Mouse (Mus musculus): ENCODE results near the gene Rabl6. TPM values are rescaled to one million over a fixed set of nuclear protein-coding genes. Genes with fewer than 3 reads are reported as not detected.
A peak's percentile ranks its signal among the peaks of the same experiment; 100 is the strongest.
"Not testable (repeated sequence)": the region's sequence is repeated elsewhere in the genome, so short reads cannot be mapped to it uniquely, and the experiment has no call there.

Gene Rabl6
- polyA plus RNA-seq, 1 experiment from 2014 or later: 69.6 TPM

DNA sequence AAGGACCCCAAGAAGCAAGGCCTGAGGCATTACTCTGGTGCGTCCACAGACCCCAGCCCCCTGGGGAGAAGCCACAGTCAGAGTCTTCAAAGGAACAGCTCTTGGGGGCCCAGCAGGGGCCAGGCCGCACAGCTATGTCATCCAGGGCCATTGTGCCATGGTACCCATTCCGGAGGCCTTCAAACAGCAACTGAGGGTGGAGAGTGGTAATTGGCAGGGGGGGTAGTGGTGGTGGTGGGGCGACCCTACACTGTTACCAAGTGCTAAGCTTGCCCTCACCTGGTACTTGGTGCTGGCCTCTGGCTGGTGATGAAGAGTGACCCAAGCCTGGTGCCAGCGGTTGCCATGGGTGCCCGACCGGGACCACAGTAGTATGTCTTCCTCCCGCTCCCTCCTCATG, 42.6 kb downstream of the Rabl6 start:
- no peak overlapping the region for H3K27ac ChIP-seq
- H3K27me3 ChIP-seq (ENCODE audit: insufficient read depth, poor library complexity, severe bottlenecking): no peaks in the 10 kb centered on the region
- no peaks in the 10 kb centered on the region for H3K9me3 ChIP-seq
- no peak for DNase-seq (ENCODE audit: low spot score)
- no peaks in the 10 kb centered on the region; the same call in 1 of the 2 replicates for H3K4me1 ChIP-seq
- 83% methylated on average over 8 of the region's 8 CpGs for WGBS
- H3K36me3 ChIP-seq: peaks cover 99% of the 10 kb centered on the region
- H3K4me3 ChIP-seq: no peak overlapping the region

DNA sequence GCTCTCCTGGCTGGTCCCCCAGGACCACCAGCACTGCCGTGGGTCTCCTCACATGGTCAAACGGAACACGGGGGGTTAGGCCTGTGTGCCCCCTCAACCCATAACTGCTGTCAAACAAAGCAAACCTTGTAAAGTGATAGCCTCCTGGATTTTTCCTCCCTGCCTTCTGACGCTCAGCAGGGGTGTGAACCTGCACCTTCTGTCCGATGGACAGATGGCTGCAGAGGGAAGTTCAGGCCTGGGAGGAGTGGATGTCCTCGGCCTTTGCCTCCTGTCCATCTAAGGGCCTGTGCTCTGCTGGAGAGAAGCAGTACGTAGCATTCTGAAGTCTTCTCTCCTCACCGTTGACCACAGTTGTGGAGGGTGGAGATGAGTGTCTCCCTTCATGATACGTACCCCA, 46.4 kb downstream of the Rabl6 start:
- Histone ChIP-seq H3K4me3 (no peak overlapping the region), H3K27ac (no peak overlapping the region)
- 73% methylated on average over 9 of the region's 9 CpGs for WGBS

DNA sequence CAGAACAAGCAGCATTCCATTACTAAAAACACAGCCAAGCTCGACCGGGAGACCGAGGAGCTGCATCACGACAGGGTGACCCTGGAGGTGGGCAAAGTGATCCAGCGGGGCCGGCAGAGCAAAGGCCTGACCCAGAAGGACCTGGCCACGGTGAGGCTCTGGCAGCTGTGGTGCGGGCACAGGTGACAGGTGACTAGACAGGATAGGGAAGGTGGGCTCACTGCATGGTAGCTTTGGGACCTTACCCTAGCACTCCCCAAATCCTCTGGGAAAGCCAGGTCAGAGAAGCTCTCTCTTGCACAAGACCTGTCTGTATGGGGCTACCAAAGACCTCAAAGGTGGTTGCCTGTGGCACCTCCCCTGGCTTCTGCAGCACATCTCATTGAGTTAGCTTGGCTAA, 47.8 kb downstream of the Rabl6 start:
- Histone ChIP-seq H3K4me3 (no peak overlapping the region), H3K27ac (no peak overlapping the region), H3K27me3 (ENCODE audit: insufficient read depth, poor library complexity, severe bottlenecking) (no peaks in the 10 kb centered on the region), H3K4me1 (peaks cover 17% of the 10 kb centered on the region), H3K9me3 (no peaks in the 10 kb centered on the region), H3K36me3 (peaks cover 57% of the 10 kb centered on the region)
- 93% methylated on average over 8 of the region's 8 CpGs for WGBS
- no peak for DNase-seq (ENCODE audit: low spot score)

More for the DNA sequence above, 46.4 kb downstream of the Rabl6 start:
- DNase-seq (ENCODE audit: low spot score): no peak
- H3K4me1 ChIP-seq: peaks cover 16% of the 10 kb centered on the region
- H3K27me3 ChIP-seq (ENCODE audit: insufficient read depth, poor library complexity, severe bottlenecking): no peaks in the 10 kb centered on the region
- H3K36me3 ChIP-seq: peaks cover 70% of the 10 kb centered on the region
- H3K9me3 ChIP-seq: no peaks in the 10 kb centered on the region

DNA sequence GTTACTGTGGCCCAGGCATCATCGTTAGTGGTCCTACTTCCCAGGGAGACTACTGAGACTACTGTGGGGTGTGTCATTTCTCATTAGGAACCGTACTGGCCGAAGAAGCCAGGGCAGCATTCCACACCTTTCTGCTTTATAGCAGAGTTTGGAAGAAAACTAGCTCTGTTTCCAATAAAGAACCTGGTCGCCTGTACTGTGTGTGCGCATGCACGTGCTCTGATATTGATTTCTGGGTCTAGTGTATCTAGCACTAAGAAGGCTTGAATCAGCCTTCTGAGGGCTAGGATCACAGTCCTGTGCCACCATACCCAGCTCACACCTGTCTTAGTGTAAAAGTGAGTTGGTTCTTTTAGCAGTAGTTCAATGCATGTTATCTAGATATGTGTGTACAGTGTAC, 49.5 kb downstream of the Rabl6 start:
- Histone ChIP-seq H3K9me3 (no peaks in the 10 kb centered on the region), H3K4me1 (peaks cover 17% of the 10 kb centered on the region), H3K27ac (peak overlapping the region; percentile 94; the same call in 1 of the 2 replicates), H3K27me3 (ENCODE audit: insufficient read depth, poor library complexity, severe bottlenecking) (no peaks in the 10 kb centered on the region), H3K4me3 (peak overlapping the region; percentile 94), H3K36me3 (peaks cover 39% of the 10 kb centered on the region)
- DNase-seq (ENCODE audit: low spot score): no peak
- 73% methylated on average over 6 of the region's 6 CpGs for WGBS

DNA sequence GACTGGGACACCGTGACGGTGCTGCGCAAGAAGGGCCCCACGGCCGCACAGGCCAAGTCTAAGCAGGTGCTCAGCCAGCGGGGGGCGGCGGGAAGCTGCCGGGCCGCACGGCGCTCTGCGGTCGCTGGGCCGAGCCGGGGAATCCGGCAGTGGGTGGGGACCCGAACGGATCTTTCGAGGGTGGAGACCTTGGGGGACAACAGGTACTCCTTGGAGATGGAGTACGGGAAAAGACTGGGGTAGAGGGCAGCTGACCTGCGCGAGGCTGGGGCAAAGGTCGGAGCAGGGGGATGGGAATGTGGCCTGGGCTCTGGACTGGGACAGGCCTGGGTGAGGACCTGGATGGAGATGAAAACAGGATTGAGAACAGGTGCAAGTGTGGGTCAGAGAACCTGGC, 50.4 kb downstream of the Rabl6 start:
- Histone ChIP-seq H3K27me3 (ENCODE audit: insufficient read depth, poor library complexity, severe bottlenecking) (no peaks in the 10 kb centered on the region), H3K27ac (peak overlapping the region; percentile 94), H3K36me3 (peaks cover 31% of the 10 kb centered on the region), H3K4me1 (peaks cover 17% of the 10 kb centered on the region), H3K4me3 (peak overlapping the region; percentile 94), H3K9me3 (no peaks in the 10 kb centered on the region)
- under 1% methylated on average over 24 of the region's 24 CpGs for whole genome bisulfite sequencing
- no peak for DNase-seq (ENCODE audit: low spot score)

DNA sequence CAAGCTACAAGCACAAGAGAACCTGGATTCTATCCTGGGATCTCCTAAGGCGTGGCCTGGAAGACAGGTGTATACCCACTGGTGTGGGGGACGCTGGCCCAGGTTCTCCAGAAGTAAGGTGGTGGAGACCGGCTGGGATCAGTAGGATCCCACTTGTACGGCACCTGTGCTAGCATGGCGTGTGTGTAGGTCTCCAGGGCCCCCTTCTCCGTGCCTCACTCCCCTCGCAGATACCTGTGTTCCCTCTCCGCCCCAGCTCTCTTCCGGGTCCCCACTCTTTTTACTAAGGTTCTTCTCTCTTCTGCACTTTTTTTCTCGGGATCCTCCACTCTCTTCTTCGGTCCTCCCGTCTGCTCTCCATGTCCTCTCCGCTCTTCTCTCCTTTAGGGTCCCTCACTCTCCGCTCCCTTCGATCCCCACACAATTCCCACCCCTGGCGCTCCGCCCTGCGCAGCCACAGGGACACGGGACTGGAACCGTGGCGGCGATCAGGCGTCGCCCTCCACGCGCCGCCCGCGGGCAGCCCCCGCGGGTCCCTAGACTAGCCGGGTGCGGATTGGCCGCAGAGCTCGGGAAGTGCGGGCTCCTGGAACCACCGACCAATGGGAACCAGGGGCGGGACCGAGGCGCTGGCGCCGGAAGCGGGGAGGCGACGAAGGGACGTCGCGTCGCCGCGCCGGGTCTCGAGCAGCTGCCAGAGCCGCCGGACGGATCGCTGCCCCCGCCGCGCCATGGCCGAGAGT, 50.9 kb downstream of the Rabl6 start, which contains the start of gene Edf1:
Edf1 (plus strand) TSS at position 627 of the 743 bp plus-strand sequence.
- Histone ChIP-seq H3K4me3 (peak within 1 kb of the TSS; percentile 94), H3K36me3 (peaks cover 26% of the 10 kb centered on the region), H3K27me3 (ENCODE audit: insufficient read depth, poor library complexity, severe bottlenecking) (no peaks in the 10 kb centered on the region), H3K27ac (peak within 1 kb of the TSS; percentile 94), H3K4me1 (peaks cover 17% of the 10 kb centered on the region), H3K9me3 (no peaks in the 10 kb centered on the region)
- under 1% methylated on average over 61 of the region's 61 CpGs for WGBS
- DNase-seq (ENCODE audit: low spot score): peak; percentile 98

DNA sequence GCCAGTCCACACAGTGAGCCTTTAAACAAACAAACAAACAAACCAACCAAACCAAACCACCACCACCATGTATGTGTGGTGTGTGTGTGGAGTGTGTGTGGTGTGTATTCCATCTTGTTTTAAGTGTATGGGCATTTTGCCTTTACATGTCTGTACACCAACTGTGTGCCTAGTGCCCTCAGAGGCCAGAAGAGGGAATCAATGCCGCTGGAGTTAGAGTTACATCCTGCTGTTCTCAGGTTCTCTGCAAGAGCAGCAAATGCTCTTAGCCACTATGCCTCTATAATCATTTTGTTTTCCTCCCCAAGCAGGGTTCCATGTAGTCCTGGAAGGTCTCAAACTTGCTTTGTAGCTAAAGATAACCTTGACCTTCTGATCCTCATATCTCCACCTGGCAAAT, 52.0 kb downstream of the Rabl6 start:
- H3K27me3 ChIP-seq (ENCODE audit: insufficient read depth, poor library complexity, severe bottlenecking): no peaks in the 10 kb centered on the region
- H3K4me3 ChIP-seq: no peak overlapping the region
- H3K27ac ChIP-seq: no peak overlapping the region
- no peaks in the 10 kb centered on the region for H3K9me3 ChIP-seq
- WGBS: 47% methylated on average over 1 of the region's 1 CpGs
- H3K4me1 ChIP-seq: peaks cover 17% of the 10 kb centered on the region
- DNase-seq (ENCODE audit: low spot score): no peak
- peaks cover 15% of the 10 kb centered on the region for H3K36me3 ChIP-seq

DNA sequence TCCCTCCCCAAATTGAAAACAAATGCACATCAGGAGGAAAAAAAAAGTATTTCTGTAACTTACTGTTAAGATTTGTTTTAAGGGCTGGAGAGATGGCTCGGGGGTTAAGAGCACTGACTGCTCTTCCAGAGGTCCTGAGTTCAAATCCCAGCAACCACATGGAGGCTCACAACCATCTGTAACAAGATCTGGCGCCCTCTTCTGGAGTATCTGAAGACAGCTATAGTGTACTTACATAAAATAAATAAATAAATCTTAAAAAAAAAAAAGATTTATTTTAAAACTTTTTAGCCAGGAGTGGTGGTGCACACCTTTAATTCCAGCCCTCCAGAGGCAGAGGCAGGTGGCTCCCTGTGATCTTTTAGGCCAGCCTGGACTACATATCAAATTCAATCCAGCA, 52.8 kb downstream of the Rabl6 start:
- not testable (repeated sequence) for DNase-seq (ENCODE audit: low spot score); H3K27me3 ChIP-seq (ENCODE audit: insufficient read depth, poor library complexity, severe bottlenecking); H3K4me3 ChIP-seq; H3K27ac ChIP-seq; H3K9me3 ChIP-seq; H3K36me3 ChIP-seq
- 37% methylated on average over 2 of the region's 2 CpGs for WGBS
- H3K4me1 ChIP-seq: peaks cover 17% of the 10 kb centered on the region

DNA sequence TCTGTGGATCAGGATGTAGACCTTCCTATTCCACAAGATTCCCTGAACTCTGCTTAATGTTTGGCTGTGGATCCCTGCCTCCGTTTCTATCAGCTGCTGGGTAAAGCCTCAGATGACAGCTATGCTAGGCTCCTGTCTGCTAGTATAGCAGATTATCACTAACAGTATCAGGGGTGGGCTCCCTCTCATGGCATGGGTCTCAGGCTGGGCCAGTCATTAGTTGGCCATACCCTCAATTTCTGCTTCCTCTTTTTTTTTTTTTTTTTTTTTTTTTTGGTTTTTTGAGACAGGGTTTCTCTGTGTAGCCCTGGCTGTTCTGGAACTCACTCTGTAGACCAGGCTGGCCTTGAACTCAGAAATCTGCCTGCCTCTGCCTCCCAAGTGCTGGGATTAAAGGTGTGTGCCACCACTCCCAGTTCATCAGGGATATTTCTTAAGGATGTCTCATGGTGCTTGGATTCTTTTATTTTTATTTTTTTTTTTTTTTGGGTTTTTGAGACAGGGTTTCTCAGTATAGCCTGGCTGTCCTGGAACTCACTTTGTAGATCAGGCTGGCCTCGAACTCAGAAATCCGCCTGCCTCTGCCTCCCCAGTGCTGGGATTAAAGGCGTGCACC, 55.0 kb downstream of the Rabl6 start:
- H3K4me1 ChIP-seq; H3K36me3 ChIP-seq; DNase-seq (ENCODE audit: low spot score); H3K27ac ChIP-seq; H3K9me3 ChIP-seq; H3K27me3 ChIP-seq (ENCODE audit: insufficient read depth, poor library complexity, severe bottlenecking); H3K4me3 ChIP-seq: not testable (repeated sequence)
- 67% methylated on average over 4 of the region's 4 CpGs for WGBS

DNA sequence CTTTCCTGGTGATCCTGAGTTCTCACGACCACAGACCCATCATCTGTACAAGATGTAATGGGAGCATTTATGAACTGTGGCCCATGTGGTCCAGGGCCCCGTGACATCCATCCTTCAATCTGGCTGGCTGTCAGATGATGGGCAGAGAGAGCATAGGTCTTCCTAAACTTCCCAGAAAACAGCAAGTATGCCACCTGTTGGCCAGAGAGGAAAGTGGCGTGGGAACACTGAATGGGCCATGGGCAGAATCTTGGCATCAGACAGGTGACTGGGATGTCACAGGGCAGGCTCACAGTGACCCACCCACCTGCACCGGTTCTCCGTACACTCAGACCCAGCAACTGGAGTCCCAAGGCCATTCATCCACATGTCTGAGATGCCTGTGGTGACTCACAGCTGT, 57.1 kb downstream of the Rabl6 start:
- 35% methylated on average over 5 of the region's 5 CpGs for WGBS

DNA sequence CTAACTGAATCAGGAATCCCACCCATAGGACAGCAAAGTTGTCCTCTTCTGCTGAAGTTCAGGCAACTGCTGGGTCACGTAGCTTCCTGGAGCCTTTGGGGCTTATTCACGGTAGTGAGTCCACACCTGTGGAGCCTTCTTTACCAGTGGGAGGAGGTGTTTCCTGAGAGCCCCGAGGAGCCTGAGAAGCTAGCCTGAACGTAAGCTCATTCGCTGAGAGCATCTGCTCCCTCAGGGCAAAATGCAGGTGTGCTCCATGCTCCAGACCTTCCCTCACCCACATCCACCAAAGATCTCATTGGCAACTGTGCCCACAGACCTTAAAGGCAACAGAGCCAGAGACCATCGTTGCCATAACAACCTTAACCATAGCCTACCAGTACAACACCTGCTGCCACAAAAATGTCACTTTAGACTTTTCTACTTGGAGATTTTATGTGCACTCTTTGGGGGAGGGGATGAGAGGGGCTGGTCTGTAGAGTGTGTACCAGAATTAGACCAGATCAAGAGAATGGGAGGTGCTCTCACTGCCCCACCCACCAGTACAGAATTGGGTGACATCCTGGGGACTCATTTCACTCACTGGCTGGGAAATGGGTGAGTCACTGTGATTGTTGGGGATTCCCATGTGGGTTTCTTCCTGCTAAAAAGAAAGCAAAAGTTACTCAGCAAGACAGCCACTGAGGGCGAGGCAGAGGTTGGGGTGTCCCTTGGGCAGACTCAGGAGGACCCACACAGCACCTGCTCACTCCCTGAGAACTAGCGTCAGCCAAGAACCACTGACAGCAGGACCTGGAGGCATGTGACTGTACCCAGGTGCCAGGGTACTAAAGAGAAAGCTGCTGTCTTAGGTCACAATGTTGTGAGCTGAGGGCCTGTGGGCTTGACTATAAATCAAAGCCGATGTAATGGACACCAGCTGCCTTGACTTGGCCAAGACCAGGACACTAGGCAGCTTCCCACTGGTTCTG, 59.0 kb downstream of the Rabl6 start:
- Histone ChIP-seq H3K27ac (no peak overlapping the region), H3K27me3 (ENCODE audit: insufficient read depth, poor library complexity, severe bottlenecking) (no peaks in the 10 kb centered on the region)
- 67% methylated on average over 9 of the region's 9 CpGs for WGBS

More for the DNA sequence above, 57.1 kb downstream of the Rabl6 start:
- Histone ChIP-seq H3K4me3 (no peak overlapping the region), H3K27me3 (ENCODE audit: insufficient read depth, poor library complexity, severe bottlenecking) (no peaks in the 10 kb centered on the region), H3K4me1 (no peaks in the 10 kb centered on the region), H3K9me3 (no peaks in the 10 kb centered on the region), H3K27ac (no peak overlapping the region), H3K36me3 (no peaks in the 10 kb centered on the region)
- no peak for DNase-seq (ENCODE audit: low spot score)

DNA sequence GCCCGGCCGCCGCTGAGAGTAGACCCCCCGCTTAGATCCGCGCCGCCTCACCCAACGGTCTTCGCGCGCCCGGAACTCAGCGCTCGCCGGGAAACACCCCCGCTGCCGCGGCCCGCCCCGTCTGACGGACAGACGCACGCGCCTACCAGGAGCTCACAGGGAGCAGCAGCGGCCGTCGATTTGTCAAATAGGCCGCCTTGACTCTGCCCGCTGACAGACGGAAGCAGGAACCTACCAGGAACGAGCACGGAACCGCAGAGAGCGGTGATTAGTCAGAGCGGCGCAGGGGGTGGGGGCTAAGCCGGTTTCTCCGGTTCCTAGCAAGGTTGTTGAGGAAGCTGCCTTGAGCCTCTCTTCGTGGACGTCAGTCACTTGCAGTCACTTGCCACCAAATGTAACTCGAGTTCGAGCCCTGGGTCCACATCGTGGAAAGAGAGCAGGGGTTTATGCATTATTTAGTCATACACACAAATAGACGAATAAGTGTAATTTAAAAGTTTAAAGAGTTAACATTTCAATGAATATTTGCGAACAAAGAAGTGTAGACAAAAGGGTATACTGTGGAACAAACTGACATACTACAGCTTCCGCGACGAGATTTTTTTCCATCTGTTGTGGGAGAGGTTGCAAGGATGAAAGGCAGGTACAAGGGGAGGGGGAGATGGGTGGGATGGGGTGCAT, 61.4 kb downstream of the Rabl6 start, which contains the start of gene Traf2:
Traf2 (minus strand) TSS at position 130 of the 681 bp plus-strand sequence.
- peaks cover 19% of the 10 kb centered on the region for H3K4me1 ChIP-seq
- WGBS: 3% methylated on average over 48 of the region's 48 CpGs
- no peaks in the 10 kb centered on the region for H3K27me3 ChIP-seq (ENCODE audit: insufficient read depth, poor library complexity, severe bottlenecking)
- DNase-seq (ENCODE audit: low spot score): peak; percentile 100
- peak within 1 kb of the TSS; percentile 96 for H3K27ac ChIP-seq
- peak within 1 kb of the TSS; percentile 83 for H3K4me3 ChIP-seq
- H3K36me3 ChIP-seq: 0 out of 2 replicates have a peak, but pooled peaks cover 4% of the 10 kb centered on the region
- H3K9me3 ChIP-seq: no peaks in the 10 kb centered on the region

More for the DNA sequence above, 59.0 kb downstream of the Rabl6 start:
- Histone ChIP-seq H3K4me1 (peaks cover 11% of the 10 kb centered on the region), H3K4me3 (no peak overlapping the region), H3K9me3 (no peaks in the 10 kb centered on the region), H3K36me3 (0 out of 2 replicates have a peak, but pooled peaks cover 4% of the 10 kb centered on the region)
- no peak for DNase-seq (ENCODE audit: low spot score)

All from heart, embryonic 10.5 days (tissue).